ENCODE assay signal across 11 mouse cellular contexts in the genomic region with DNA sequence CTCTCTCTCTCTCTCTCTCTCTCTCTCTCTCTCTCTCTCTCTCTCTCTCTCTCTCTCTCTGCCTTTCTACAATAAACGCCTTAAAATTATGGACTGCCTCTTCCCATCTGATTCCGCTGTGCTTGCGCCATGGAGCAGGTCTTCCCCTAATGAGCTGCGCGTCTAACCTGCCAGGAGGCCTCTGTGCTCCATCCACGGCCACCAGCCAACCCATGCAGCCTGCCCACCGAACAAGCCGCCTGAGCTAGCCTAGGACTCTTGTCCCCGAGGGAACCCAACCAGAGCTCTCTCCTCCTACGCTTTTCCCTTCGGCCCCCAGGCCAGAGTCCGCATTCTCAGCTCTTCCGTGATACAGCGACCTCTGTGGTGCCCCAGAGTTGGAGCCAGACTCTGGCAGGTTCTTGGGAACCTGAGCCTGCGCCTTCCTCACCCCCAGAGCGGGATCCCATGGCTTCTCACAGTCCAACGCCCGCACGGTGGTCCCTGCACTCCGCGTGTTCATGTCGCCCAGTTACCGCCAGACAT. TPM values are rescaled to one million over a fixed set of nuclear protein-coding genes. Genes with fewer than 3 reads are reported as not detected.
DNase-seq lines count a peak whose midpoint lies in the region; ATAC-seq and TF ChIP-seq lines count a peak whose summit lies in the region.
"Had no signal": no experiment of that assay in that cellular context is flagged by ENCODE, and none has a peak within 500 bp of the region (broad histone marks: within the 10 kb centered on the region; RNA-seq: fewer than 3 reads in every experiment).

No protein-coding gene starts in this region.

- H3K27me3 ChIP-seq in kidney, embryonic 16.5 days (ENCODE audit: insufficient read depth, low read length) = no peaks in the 10 kb centered on the region
- peaks cover 4% of the 10 kb centered on the region; the same call in 1 of the 2 replicates for H3K27me3 ChIP-seq in embryonic facial prominence, embryonic 11.5 days (ENCODE audit: control insufficient read depth, insufficient read depth, low read length)
- H3K27me3 ChIP-seq in hindbrain, embryonic 13.5 days = peaks cover 9% of the 10 kb centered on the region
- no peaks in the 10 kb centered on the region for H3K27me3 ChIP-seq in midbrain, embryonic 16.5 days (ENCODE audit: control insufficient read depth, insufficient read depth, low read depth, low read length)

- no peak overlapping the region for H3K27ac ChIP-seq in kidney, embryonic 16.5 days (ENCODE audit: low read length)
- no peak overlapping the region for H3K27ac ChIP-seq in embryonic facial prominence, embryonic 11.5 days (replicated peaks; ENCODE audit: low read depth, low read length)
- no peak overlapping the region for H3K27ac ChIP-seq in hindbrain, embryonic 13.5 days
- H3K27ac ChIP-seq in midbrain, embryonic 16.5 days (ENCODE audit: low read length) = no peak overlapping the region
- H3K27ac ChIP-seq in left cerebral cortex, adult 2 months = no peak overlapping the region

- H3K9me3 ChIP-seq in kidney, embryonic 16.5 days (ENCODE audit: low read length) = no peaks in the 10 kb centered on the region
- no peaks in the 10 kb centered on the region for H3K9me3 ChIP-seq in embryonic facial prominence, embryonic 11.5 days (replicated peaks; ENCODE audit: control insufficient read depth, low read length)
- H3K9me3 ChIP-seq in hindbrain, embryonic 13.5 days = no peaks in the 10 kb centered on the region
- no peaks in the 10 kb centered on the region for H3K9me3 ChIP-seq in midbrain, embryonic 16.5 days (replicated peaks; ENCODE audit: control insufficient read depth, low read length, poor library complexity, severe bottlenecking)

- intact Hi-C loops in left cerebral cortex, adult 2 months (cut with DNase I) = no loop called here

- 25% methylated on average over 23 of the region's 23 CpGs for WGBS in kidney, embryonic 16.5 days
- WGBS in embryonic facial prominence, embryonic 11.5 days = 28% methylated on average over 23 of the region's 23 CpGs
- WGBS in hindbrain, embryonic 13.5 days = 22% methylated on average over 23 of the region's 23 CpGs
- WGBS in midbrain, embryonic 16.5 days = 33% methylated on average over 23 of the region's 23 CpGs

- H3K9ac ChIP-seq in kidney, embryonic 16.5 days (replicated peaks; ENCODE audit: low read length) = no peak overlapping the region
- H3K9ac ChIP-seq in embryonic facial prominence, embryonic 11.5 days (replicated peaks; ENCODE audit: low read length) = no peak overlapping the region
- no peak overlapping the region for H3K9ac ChIP-seq in hindbrain, embryonic 13.5 days
- H3K9ac ChIP-seq in midbrain, embryonic 16.5 days (ENCODE audit: low read depth, low read length) = no peak overlapping the region

- TF ChIP-seq CTCF in left cerebral cortex, adult 2 months (IDR thresholded peaks at IDR 0.05) = no peak

- H3K4me2 ChIP-seq in kidney, embryonic 16.5 days (replicated peaks; ENCODE audit: low read depth, low read length) = peak overlapping the region; percentile 43
- peak overlapping the region; percentile 11 for H3K4me2 ChIP-seq in embryonic facial prominence, embryonic 11.5 days (ENCODE audit: low read depth, low read length)
- peak overlapping the region; percentile 30; the same call in 1 of the 2 replicates for H3K4me2 ChIP-seq in hindbrain, embryonic 13.5 days
- H3K4me2 ChIP-seq in midbrain, embryonic 16.5 days (ENCODE audit: low read length) = peak overlapping the region; percentile 22

- peak overlapping the region; percentile 3; the same call in 1 of the 2 replicates for H3K4me3 ChIP-seq in kidney, embryonic 16.5 days (ENCODE audit: low read length)
- H3K4me3 ChIP-seq in embryonic facial prominence, embryonic 11.5 days (ENCODE audit: low read depth, low read length) = no peak overlapping the region
- H3K4me3 ChIP-seq in hindbrain, embryonic 13.5 days = no peak overlapping the region
- H3K4me3 ChIP-seq in midbrain, embryonic 16.5 days (ENCODE audit: low read depth, low read length) = no peak overlapping the region
- no peak overlapping the region for H3K4me3 ChIP-seq in left cerebral cortex, adult 2 months
- H3K4me3 ChIP-seq: erythroblast, embryonic 14.5 days had no signal

- H3K36me3 ChIP-seq in kidney, embryonic 16.5 days (ENCODE audit: insufficient read depth, low read length) = no peaks in the 10 kb centered on the region
- no peaks in the 10 kb centered on the region for H3K36me3 ChIP-seq in embryonic facial prominence, embryonic 11.5 days (replicated peaks; ENCODE audit: control insufficient read depth, insufficient read depth, low read depth, low read length)
- no peaks in the 10 kb centered on the region for H3K36me3 ChIP-seq in hindbrain, embryonic 13.5 days
- no peaks in the 10 kb centered on the region for H3K36me3 ChIP-seq in midbrain, embryonic 16.5 days (ENCODE audit: control insufficient read depth, insufficient read depth, low read length)

- peak; percentile 32; the same call in 1 of the 2 replicates for ATAC-seq in kidney, embryonic 16.5 days (ENCODE audit: low FRiP score, low TSS enrichment)
- no peak for ATAC-seq in embryonic facial prominence, embryonic 11.5 days (replicated peaks; ENCODE audit: insufficient number of reproducible peaks, low FRiP score, low TSS enrichment, low read depth)
- no peak for ATAC-seq in hindbrain, embryonic 13.5 days (ENCODE audit: low FRiP score)
- ATAC-seq in midbrain, embryonic 16.5 days = no peak
- no peak for ATAC-seq in megakaryocyte, adult 5-6 weeks (ENCODE audit: poor library complexity, severe bottlenecking)

- H3K4me1 ChIP-seq in kidney, embryonic 16.5 days (ENCODE audit: insufficient read depth, low read length) = peaks cover 9% of the 10 kb centered on the region; the same call in 1 of the 2 replicates
- no peaks in the 10 kb centered on the region for H3K4me1 ChIP-seq in embryonic facial prominence, embryonic 11.5 days (ENCODE audit: control insufficient read depth, insufficient read depth, low read length)
- peaks cover 16% of the 10 kb centered on the region; the same call in 1 of the 2 replicates for H3K4me1 ChIP-seq in hindbrain, embryonic 13.5 days (replicated peaks)
- H3K4me1 ChIP-seq in midbrain, embryonic 16.5 days (ENCODE audit: control insufficient read depth, insufficient read depth, low read length) = no peaks in the 10 kb centered on the region

- DNase-seq in kidney, postnatal 25 days = no peak
- DNase-seq in embryonic facial prominence, embryonic 11.5 days (ENCODE audit: low spot score) = peak; percentile 5
- DNase-seq in layer of hippocampus, postnatal 14 days (ENCODE audit: low spot score in 2 of 2) = no peak
- no peak for DNase-seq in left cerebral cortex, adult 2 months (ENCODE audit: extremely low spot score in 1 of 2, low spot score in 2 of 2)
- DNase-seq: lung, postnatal 14 days had no signal

RNA-seq across cellular contexts. Expression of gene Kcnk12, which starts 28.3 kb away (rescaled TPM):
- polyA plus RNA-seq in kidney, embryonic 16.5 days (2015; fragmentation: Nextera tagmentation; extraction: Ambion mirVana) = not detected in 2 replicates
- 0.45 and 0.66 TPM in 2 replicates for polyA plus RNA-seq in embryonic facial prominence, embryonic 11.5 days (2014; fragmentation: Nextera tagmentation; extraction: Ambion mirVana)
- polyA plus RNA-seq in hindbrain, embryonic 13.5 days (2015; fragmentation: Nextera tagmentation; extraction: Ambion mirVana) = 0.38 and 0.72 TPM in 2 replicates
- polyA plus RNA-seq in midbrain, embryonic 16.5 days (2015; fragmentation: Nextera tagmentation; extraction: Ambion mirVana) = 0.63 and 0.65 TPM in 2 replicates
- total RNA-seq in megakaryocyte, adult 5-6 weeks (2015) = 1.6 and 3.6 TPM in 2 replicates
- 1.1 and 2.3 TPM in 2 replicates for total RNA-seq in megakaryocyte, adult 5-6 weeks (2017)
- total RNA-seq in layer of hippocampus, postnatal 14 days (2021) = 10 to 100 TPM; 19.1 to 21.0 TPM
- total RNA-seq in left cerebral cortex, adult 2 months (2021) = 10 to 100 TPM; 31.2 to 32.9 TPM
- polyA plus RNA-seq: heart, postnatal 0 days had no signal
